Mouse (Mus musculus): Measurements from ENCODE around the gene Chst2.

The Chst2 gene

DNA sequence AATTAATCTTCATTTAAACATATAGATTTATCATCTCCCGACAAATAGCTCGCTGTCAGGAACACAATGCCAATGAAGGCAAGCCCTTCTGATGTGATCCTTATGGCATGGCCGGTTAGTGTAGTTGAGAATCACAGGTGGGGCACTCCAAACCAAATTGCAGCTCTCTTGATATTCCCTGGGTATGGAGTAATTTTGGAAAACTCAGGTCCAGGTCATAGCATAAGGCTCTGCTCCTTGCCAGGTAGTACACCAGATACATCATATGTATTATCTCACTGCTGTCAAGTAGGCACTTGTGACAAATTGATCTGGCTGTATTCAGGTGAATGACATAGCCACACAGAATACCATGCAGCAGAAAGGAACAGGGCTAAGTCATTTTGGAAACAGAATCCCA is 40.6 kb downstream of the Chst2 start:
- DNase-seq (ENCODE audit: extremely low spot score, low spot score): no peak

DNA sequence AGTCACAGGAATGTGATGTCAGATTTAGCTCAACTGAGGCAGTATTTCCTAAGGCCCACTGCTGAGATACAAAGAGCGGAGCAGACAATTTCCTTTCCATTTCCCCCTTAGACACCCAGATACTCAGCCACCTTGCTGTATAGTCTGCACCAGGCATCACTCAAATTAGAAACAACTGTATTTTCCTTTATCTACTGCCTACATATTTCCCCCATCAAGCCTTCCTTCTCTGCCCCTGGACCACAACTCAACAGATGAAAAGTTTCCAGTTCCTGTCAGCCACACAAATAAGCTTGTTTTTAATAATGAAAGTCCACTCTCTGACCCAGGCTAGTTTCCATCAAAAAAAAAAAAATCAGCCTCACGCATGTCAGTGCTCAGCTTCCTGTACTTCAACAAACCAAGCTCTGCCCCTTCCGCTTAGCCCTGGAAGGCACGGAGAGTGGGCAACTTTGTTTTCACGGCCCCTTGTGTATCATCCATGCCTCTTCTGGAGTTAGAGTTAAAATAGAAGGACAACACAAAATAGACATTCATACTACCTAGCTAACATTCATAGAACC is 52.6 kb downstream of the Chst2 start:
- DNase-seq (ENCODE audit: extremely low spot score, low spot score): no peak

DNA sequence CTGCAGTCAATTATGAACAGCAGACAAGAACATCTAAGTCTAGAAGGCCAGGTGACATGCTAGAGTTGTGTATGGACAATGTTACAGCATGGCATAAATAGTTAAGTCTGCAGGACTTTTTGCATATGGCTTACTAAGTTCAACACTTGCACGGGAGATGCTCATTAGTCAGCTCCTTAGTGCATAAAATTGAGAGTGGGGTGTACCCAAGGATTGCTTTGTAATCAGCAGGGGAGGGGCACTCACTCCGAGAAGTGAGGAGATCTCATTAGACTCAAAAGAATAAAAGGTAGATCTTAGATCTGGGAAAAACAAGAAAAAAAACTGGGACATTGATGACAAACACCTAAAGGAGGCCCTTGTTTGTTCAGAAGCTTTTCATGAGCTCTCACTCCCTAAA is 54.6 kb downstream of the Chst2 start:
- no peak for DNase-seq (ENCODE audit: extremely low spot score, low spot score)

DNA sequence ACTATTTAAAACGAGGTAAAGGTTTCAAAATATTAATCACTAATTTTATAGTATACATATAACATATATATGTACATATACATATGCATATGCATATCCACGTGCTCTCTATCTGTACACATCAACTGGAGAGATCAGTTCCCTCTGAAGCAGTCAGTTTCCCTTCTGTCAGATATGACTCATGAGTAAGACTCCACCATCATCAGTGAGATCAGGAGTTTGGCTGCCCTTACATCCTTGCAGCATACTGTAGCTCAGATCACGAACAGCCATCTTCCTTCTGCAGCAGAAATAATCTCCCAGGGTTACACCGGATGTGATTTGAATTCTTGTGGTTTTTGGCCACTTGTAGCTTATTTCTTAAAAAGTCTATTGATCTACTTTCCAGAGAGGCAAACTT is 56.0 kb downstream of the Chst2 start:
- DNase-seq (ENCODE audit: extremely low spot score, low spot score): no peak

Data from neural tube, embryonic 10.5 days (tissue).